Mouse (Mus musculus) megakaryocyte-erythroid progenitor cell, adult 5-6 weeks (primary cell): Measurements from ENCODE around the gene Tbc1d2b. TPM values are rescaled to one million over a fixed set of nuclear protein-coding genes. Genes with fewer than 3 reads are reported as not detected.

Experiments
- ATAC-seq: replicated peaks from 2 replicates; pipeline ENCODE4 v1.8.0; 2016; ENCODE audit warnings: mild to moderate bottlenecking, inconsistent platforms; ENCODE audit not compliant: severe bottlenecking, poor library complexity, low FRiP score, low TSS enrichment
- total RNA-seq, 2 experiments: library from RNA; stranded (forward) in 1 of 2; stranded (reverse) in 1 of 2; fragments of 200-1000, 215-1000 nt in 1 of 2; fragments of >200 nt in 1 of 2; fragmentation: Nextera tagmentation in 1 of 2; gene quantifications; 2 replicates each; pipeline ENCODE4 v1.2.3; 2014 to 2017

The Tbc1d2b gene
- total RNA-seq (2014; fragmentation: Nextera tagmentation), result 53.8 and 66.1 TPM in 2 replicates
- total RNA-seq (2017), result 31.2 and 33.1 TPM in 2 replicates

GRCm38 (mm10) chr9:90270193-90270943 lies at the start of gene Tbc1d2b:
Gene Tbc1d2b (minus strand): TSS chr9:90270804.
- ATAC-seq, result peak; percentile 71

GRCm38 (mm10) chr9:90316300-90316699 lies 45.7 kb upstream of the Tbc1d2b start:
- ATAC-seq, result peak; percentile 75

- ATAC-seq, result no peak
These were observed 45.1 kb upstream of the Tbc1d2b start for GRCm38 (mm10) chr9:90315662-90316061.

- no peak for ATAC-seq
These were observed 33.6 kb upstream of the Tbc1d2b start for GRCm38 (mm10) chr9:90304254-90304653.

GRCm38 (mm10) chr9:90303101-90303835 lies 32.7 kb upstream of the Tbc1d2b start:
- no peak for ATAC-seq

GRCm38 (mm10) chr9:90302670-90303069 lies 32.1 kb upstream of the Tbc1d2b start:
- ATAC-seq, result no peak

- 0 out of 2 replicates have a peak, but pooled peaks have one; percentile 14 for ATAC-seq
These were observed 30.6 kb upstream of the Tbc1d2b start for GRCm38 (mm10) chr9:90301081-90301688.

GRCm38 (mm10) chr9:90297637-90298036 lies 27.0 kb upstream of the Tbc1d2b start:
- no peak for ATAC-seq

- no peak for ATAC-seq
These were observed 23.2 kb upstream of the Tbc1d2b start for GRCm38 (mm10) chr9:90293641-90294398.

- ATAC-seq, result peak; percentile 90
These were observed 7.8 kb upstream of the Tbc1d2b start for GRCm38 (mm10) chr9:90278397-90278796.

- no peak for ATAC-seq
These were observed 7.3 kb upstream of the Tbc1d2b start for GRCm38 (mm10) chr9:90277884-90278283.

- ATAC-seq, result no peak
These were observed 6.2 kb upstream of the Tbc1d2b start for GRCm38 (mm10) chr9:90276779-90277178.

GRCm38 (mm10) chr9:90275906-90276305 lies 5.3 kb upstream of the Tbc1d2b start:
- ATAC-seq, result no peak

- ATAC-seq, result no peak
These were observed 4.9 kb upstream of the Tbc1d2b start for GRCm38 (mm10) chr9:90275500-90275899.

GRCm38 (mm10) chr9:90274516-90274915 lies 3.9 kb upstream of the Tbc1d2b start:
- ATAC-seq, result no peak

GRCm38 (mm10) chr9:90272346-90272745 lies 1.7 kb upstream of the Tbc1d2b start:
- ATAC-seq, result no peak

- ATAC-seq, result no peak
These were observed 1.0 kb upstream of the Tbc1d2b start for GRCm38 (mm10) chr9:90271541-90272090.

- ATAC-seq, result 0 out of 2 replicates have a peak, but pooled peaks have one; percentile 1
These were observed 316 bp upstream of the Tbc1d2b start for GRCm38 (mm10) chr9:90270944-90271295.

GRCm38 (mm10) chr9:90269011-90269681 lies 1.5 kb downstream of the Tbc1d2b start:
- peak; percentile 36 for ATAC-seq
